Mouse (Mus musculus) spleen, adult 10 weeks (tissue): Measurements from ENCODE around the gene Eaf1. TPM values are rescaled to one million over a fixed set of nuclear protein-coding genes. Genes with fewer than 3 reads are reported as not detected.

ENCODE experiments used
- polyA plus RNA-seq: library from polyadenylated mRNA; stranded (reverse); fragments of 350-450 nt; fragmentation: Illumina TruSeq; extraction: RNeasy Lipid Tissue Mini Kit (QIAGEN cat#74804); gene quantifications from one replicate; pipeline ENCODE4 v1.2.3, GENCODE M21; 2015; ENCODE audit warnings: low replicate concordance; ENCODE audit not compliant: insufficient read depth

Eaf1 gene
- polyA plus RNA-seq = 40.0 TPM

DNA sequence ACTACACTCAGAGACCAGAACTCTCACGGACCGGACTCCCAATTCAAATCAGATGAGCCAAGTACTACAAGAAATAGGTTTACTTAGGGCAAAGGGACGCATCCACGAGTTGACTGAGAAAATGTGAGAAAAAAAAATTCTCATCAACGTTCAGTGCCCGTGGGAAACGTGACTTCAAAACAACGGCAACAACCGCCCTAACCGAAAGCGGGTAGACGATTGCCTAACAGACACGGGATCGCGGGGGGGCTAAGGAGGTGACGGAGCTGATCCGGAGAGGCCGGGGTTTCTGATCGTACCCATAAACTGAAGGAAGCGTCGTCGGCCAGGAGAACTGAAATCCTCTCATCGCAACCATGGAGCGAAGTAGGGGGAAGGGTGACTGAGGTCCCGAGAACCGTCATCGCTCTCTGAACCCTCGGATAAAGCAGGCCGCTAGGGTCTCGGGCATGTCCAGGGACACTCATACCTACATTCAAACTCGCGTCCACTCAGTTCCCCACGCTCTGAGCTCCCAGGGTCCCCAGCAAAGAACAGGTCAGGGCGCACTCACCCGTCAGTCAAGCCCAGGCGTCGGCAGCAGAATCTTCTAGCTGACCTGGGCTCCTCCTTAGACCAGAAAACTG lies at the start of gene Eaf1:
TSS of gene Eaf1 (plus strand) at position 51 of the 626 bp plus-strand sequence.

GRCm38 (mm10) chr14:31494975-31495455 lies 816 bp downstream of the Eaf1 start, which contains the start of gene Mettl6:
TSS of gene Mettl6 (minus strand) at chr14:31495040.

Other genes with a start within 250 kb of the Eaf1 start
- 18.6 TPM for gene Phf7, start 243.1 kb upstream of the Eaf1 start, polyA plus RNA-seq
- 32.3 TPM for gene Bap1, start 242.9 kb upstream of the Eaf1 start, polyA plus RNA-seq
- 0.15 TPM for gene Dnah1, start 170.5 kb upstream of the Eaf1 start, polyA plus RNA-seq
- gene Capn7, start 157.8 kb upstream of the Eaf1 start, polyA plus RNA-seq = 75.4 TPM
- gene Sh3bp5, start 58.3 kb upstream of the Eaf1 start, polyA plus RNA-seq = 102 TPM
- 57.1 TPM for gene Mettl6, start 641 bp downstream of the Eaf1 start, polyA plus RNA-seq
- gene Colq, start 96.9 kb downstream of the Eaf1 start, polyA plus RNA-seq = 17.7 TPM
- not detected for gene Gm49387, start 146.5 kb downstream of the Eaf1 start, polyA plus RNA-seq
- 12.3 TPM for gene Btd, start 146.6 kb downstream of the Eaf1 start, polyA plus RNA-seq
- 16.3 TPM for gene Hacl1, start 146.9 kb downstream of the Eaf1 start, polyA plus RNA-seq